Mouse (Mus musculus): ENCODE measurements around the gene Baiap2. TPM values are rescaled to one million over a fixed set of nuclear protein-coding genes. Genes with fewer than 3 reads are reported as not detected.
A peak's percentile ranks its signal among the peaks of the same experiment; 100 is the strongest.

Gene Baiap2
- polyA plus RNA-seq, 1 experiment: 7.9 TPM

GRCm38 (mm10) chr11:120008501-120008900 lies 65.9 kb downstream of the Baiap2 start:
- no peaks in the 10 kb centered on the region for H3K4me1 ChIP-seq (ENCODE audit: control insufficient read depth, insufficient read depth, low read length)
- no peak for TF ChIP-seq POLR2A (IDR thresholded peaks at IDR 0.05; ENCODE audit: borderline replicate concordance, control insufficient read depth, low read depth, low read length)
- no peak for TF ChIP-seq CTCF (IDR thresholded peaks at IDR 0.05; ENCODE audit: control insufficient read depth, insufficient read depth, low read length)
- no peak overlapping the region for H3K4me3 ChIP-seq (replicated peaks; ENCODE audit: control insufficient read depth, low read depth, low read length)
- no peak overlapping the region for H3K27ac ChIP-seq (ENCODE audit: control insufficient read depth, insufficient read depth, low read depth, low read length, poor library complexity)
- WGBS: 90% methylated on average over 1 of the region's 1 CpGs

GRCm38 (mm10) chr11:120008956-120009355 lies 66.4 kb downstream of the Baiap2 start:
- H3K4me1 ChIP-seq (ENCODE audit: control insufficient read depth, insufficient read depth, low read length): no peaks in the 10 kb centered on the region
- H3K4me3 ChIP-seq (replicated peaks; ENCODE audit: control insufficient read depth, low read depth, low read length): no peak overlapping the region
- TF ChIP-seq POLR2A (IDR thresholded peaks at IDR 0.05; ENCODE audit: borderline replicate concordance, control insufficient read depth, low read depth, low read length) (no peak), CTCF (IDR thresholded peaks at IDR 0.05; ENCODE audit: control insufficient read depth, insufficient read depth, low read length) (no peak)
- H3K27ac ChIP-seq (ENCODE audit: control insufficient read depth, insufficient read depth, low read depth, low read length, poor library complexity): no peak overlapping the region
- WGBS: 84% methylated on average over 8 of the region's 8 CpGs

- TF ChIP-seq CTCF (IDR thresholded peaks at IDR 0.05; ENCODE audit: control insufficient read depth, insufficient read depth, low read length) (no peak), POLR2A (IDR thresholded peaks at IDR 0.05; ENCODE audit: borderline replicate concordance, control insufficient read depth, low read depth, low read length) (no peak)
- WGBS: 88% methylated on average over 20 of the region's 20 CpGs
Observed at GRCm38 (mm10) chr11:120009937-120010336, 67.4 kb downstream of the Baiap2 start.

GRCm38 (mm10) chr11:120011114-120011760 lies 68.7 kb downstream of the Baiap2 start:
- H3K27ac ChIP-seq (ENCODE audit: control insufficient read depth, insufficient read depth, low read depth, low read length, poor library complexity): no peak overlapping the region
- H3K4me3 ChIP-seq (replicated peaks; ENCODE audit: control insufficient read depth, low read depth, low read length): no peak overlapping the region
- TF ChIP-seq CTCF (IDR thresholded peaks at IDR 0.05; ENCODE audit: control insufficient read depth, insufficient read depth, low read length): no peak
- no peak for TF ChIP-seq POLR2A (IDR thresholded peaks at IDR 0.05; ENCODE audit: borderline replicate concordance, control insufficient read depth, low read depth, low read length)
- no peaks in the 10 kb centered on the region for H3K4me1 ChIP-seq (ENCODE audit: control insufficient read depth, insufficient read depth, low read length)
- 78% methylated on average over 11 of the region's 11 CpGs for WGBS

More at GRCm38 (mm10) chr11:120009937-120010336, 67.4 kb downstream of the Baiap2 start:
- Histone ChIP-seq H3K4me3 (replicated peaks; ENCODE audit: control insufficient read depth, low read depth, low read length) (no peak overlapping the region), H3K4me1 (ENCODE audit: control insufficient read depth, insufficient read depth, low read length) (no peaks in the 10 kb centered on the region), H3K27ac (ENCODE audit: control insufficient read depth, insufficient read depth, low read depth, low read length, poor library complexity) (no peak overlapping the region)

GRCm38 (mm10) chr11:120011761-120012560 lies 69.4 kb downstream of the Baiap2 start:
- Histone ChIP-seq H3K4me1 (ENCODE audit: control insufficient read depth, insufficient read depth, low read length) (no peaks in the 10 kb centered on the region), H3K27ac (ENCODE audit: control insufficient read depth, insufficient read depth, low read depth, low read length, poor library complexity) (no peak overlapping the region), H3K4me3 (replicated peaks; ENCODE audit: control insufficient read depth, low read depth, low read length) (no peak overlapping the region)
- TF ChIP-seq POLR2A (IDR thresholded peaks at IDR 0.05; ENCODE audit: borderline replicate concordance, control insufficient read depth, low read depth, low read length) (peak; percentile 9; the same call in 1 of the 2 replicates), CTCF (IDR thresholded peaks at IDR 0.05; ENCODE audit: control insufficient read depth, insufficient read depth, low read length) (no peak)
- WGBS: 75% methylated on average over 43 of the region's 43 CpGs

GRCm38 (mm10) chr11:120012702-120013101 lies 70.1 kb downstream of the Baiap2 start:
- H3K4me3 ChIP-seq (replicated peaks; ENCODE audit: control insufficient read depth, low read depth, low read length): no peak overlapping the region
- TF ChIP-seq CTCF (IDR thresholded peaks at IDR 0.05; ENCODE audit: control insufficient read depth, insufficient read depth, low read length) (no peak), POLR2A (IDR thresholded peaks at IDR 0.05; ENCODE audit: borderline replicate concordance, control insufficient read depth, low read depth, low read length) (no peak)
- H3K4me1 ChIP-seq (ENCODE audit: control insufficient read depth, insufficient read depth, low read length): no peaks in the 10 kb centered on the region
- H3K27ac ChIP-seq (ENCODE audit: control insufficient read depth, insufficient read depth, low read depth, low read length, poor library complexity): no peak overlapping the region
- WGBS: 80% methylated on average over 13 of the region's 13 CpGs

- no peaks in the 10 kb centered on the region for H3K4me1 ChIP-seq (ENCODE audit: control insufficient read depth, insufficient read depth, low read length)
- H3K27ac ChIP-seq (ENCODE audit: control insufficient read depth, insufficient read depth, low read depth, low read length, poor library complexity): peak overlapping the region; percentile 19; the same call in 1 of the 2 replicates
- WGBS: 16% methylated on average over 21 of the region's 21 CpGs
- H3K4me3 ChIP-seq (replicated peaks; ENCODE audit: control insufficient read depth, low read depth, low read length): peak overlapping the region; percentile 51
- TF ChIP-seq POLR2A (IDR thresholded peaks at IDR 0.05; ENCODE audit: borderline replicate concordance, control insufficient read depth, low read depth, low read length) (0 out of 2 replicates have a peak, but pooled peaks have one; percentile 7), CTCF (IDR thresholded peaks at IDR 0.05; ENCODE audit: control insufficient read depth, insufficient read depth, low read length) (peak; percentile 87)
Observed at GRCm38 (mm10) chr11:120013174-120013711, 70.7 kb downstream of the Baiap2 start.

GRCm38 (mm10) chr11:120014758-120015157 lies 72.2 kb downstream of the Baiap2 start:
- TF ChIP-seq CTCF (IDR thresholded peaks at IDR 0.05; ENCODE audit: control insufficient read depth, insufficient read depth, low read length) (no peak), POLR2A (IDR thresholded peaks at IDR 0.05; ENCODE audit: borderline replicate concordance, control insufficient read depth, low read depth, low read length) (no peak)
- Histone ChIP-seq H3K27ac (ENCODE audit: control insufficient read depth, insufficient read depth, low read depth, low read length, poor library complexity) (no peak overlapping the region), H3K4me1 (ENCODE audit: control insufficient read depth, insufficient read depth, low read length) (no peaks in the 10 kb centered on the region), H3K4me3 (replicated peaks; ENCODE audit: control insufficient read depth, low read depth, low read length) (no peak overlapping the region)
- WGBS: 88% methylated on average over 4 of the region's 4 CpGs

Measured in bone marrow, adult 2 months (tissue).